Mouse (Mus musculus) myocyte (in vitro differentiated cells): ENCODE results near the gene Catsperg1.

Experiments
- MAX ChIP-seq: IDR thresholded peaks from one replicate; pipeline ENCODE4 v1.6.1; 2011; ENCODE audit warnings: low read depth, mild to moderate bottlenecking, control low read depth
- POLR2A ChIP-seq: IDR thresholded peaks from one replicate; pipeline ENCODE4 v1.6.1; 2011; ENCODE audit warnings: low read depth, mild to moderate bottlenecking, control low read depth, moderate library complexity; ENCODE audit not compliant: insufficient read length
- POLR2AphosphoS2 ChIP-seq: IDR thresholded peaks from one replicate; pipeline ENCODE4 v1.6.1; 2011; ENCODE audit warnings: low read depth, control low read depth; ENCODE audit not compliant: insufficient read length
- TCF12 ChIP-seq: IDR thresholded peaks from one replicate; pipeline ENCODE4 v1.6.1; 2011; ENCODE audit warnings: mild to moderate bottlenecking, control low read depth; ENCODE audit not compliant: poor library complexity, insufficient read depth, severe bottlenecking

- TF ChIP-seq POLR2A: no peak
- no peak for TF ChIP-seq MAX
- TF ChIP-seq POLR2AphosphoS2: no peak
- TF ChIP-seq TCF12: no peak
Measured at GRCm38 (mm10) chr7:29158264-29158663, 55.6 kb downstream of the Catsperg1 start.
